Mouse (Mus musculus): ENCODE results near the gene Rae1.

The Rae1 gene

GRCm38 (mm10) chr2:173027169-173027823, 27.4 kb downstream of the Rae1 start:
- DNase-seq (ENCODE audit: low read depth, low spot score) = no peak

- DNase-seq (ENCODE audit: low read depth, low spot score) = no peak
These were observed 28.0 kb downstream of the Rae1 start for GRCm38 (mm10) chr2:173027824-173028495.

GRCm38 (mm10) chr2:173028508-173029031, 28.7 kb downstream of the Rae1 start:
- DNase-seq (ENCODE audit: low read depth, low spot score) = no peak

- no peak for DNase-seq (ENCODE audit: low read depth, low spot score)
These were observed 30.8 kb downstream of the Rae1 start for GRCm38 (mm10) chr2:173030591-173031338.

- no peak for DNase-seq (ENCODE audit: low read depth, low spot score)
These were observed 33.6 kb downstream of the Rae1 start for GRCm38 (mm10) chr2:173033531-173033930.

GRCm38 (mm10) chr2:173034998-173035397, 35.1 kb downstream of the Rae1 start:
- DNase-seq (ENCODE audit: low read depth, low spot score) = no peak

GRCm38 (mm10) chr2:173035653-173036052, 35.7 kb downstream of the Rae1 start:
- no peak for DNase-seq (ENCODE audit: low read depth, low spot score)

GRCm38 (mm10) chr2:173036055-173036454, 36.1 kb downstream of the Rae1 start:
- DNase-seq (ENCODE audit: low read depth, low spot score) = no peak

- DNase-seq (ENCODE audit: low read depth, low spot score) = no peak
These were observed 36.7 kb downstream of the Rae1 start for GRCm38 (mm10) chr2:173036611-173037010.

- no peak for DNase-seq (ENCODE audit: low read depth, low spot score)
These were observed 37.4 kb downstream of the Rae1 start for GRCm38 (mm10) chr2:173037347-173037746.

GRCm38 (mm10) chr2:173037827-173038607, 38.1 kb downstream of the Rae1 start:
- DNase-seq (ENCODE audit: low read depth, low spot score) = no peak

GRCm38 (mm10) chr2:173039041-173039440, 39.1 kb downstream of the Rae1 start:
- no peak for DNase-seq (ENCODE audit: low read depth, low spot score)

- no peak for DNase-seq (ENCODE audit: low read depth, low spot score)
These were observed 40.9 kb downstream of the Rae1 start for GRCm38 (mm10) chr2:173040803-173041202.

- no peak for DNase-seq (ENCODE audit: low read depth, low spot score)
These were observed 41.3 kb downstream of the Rae1 start for GRCm38 (mm10) chr2:173041242-173041641.

- no peak for DNase-seq (ENCODE audit: low read depth, low spot score)
These were observed 42.0 kb downstream of the Rae1 start for GRCm38 (mm10) chr2:173041893-173042292.

GRCm38 (mm10) chr2:173042504-173043162, 42.7 kb downstream of the Rae1 start:
- no peak for DNase-seq (ENCODE audit: low read depth, low spot score)

GRCm38 (mm10) chr2:173044198-173044970, 44.5 kb downstream of the Rae1 start:
- DNase-seq (ENCODE audit: low read depth, low spot score) = no peak

- no peak for DNase-seq (ENCODE audit: low read depth, low spot score)
These were observed 46.8 kb downstream of the Rae1 start for GRCm38 (mm10) chr2:173046582-173047297.

GRCm38 (mm10) chr2:173047471-173047870, 47.6 kb downstream of the Rae1 start:
- DNase-seq (ENCODE audit: low read depth, low spot score) = no peak
